Mouse (Mus musculus) lung, embryonic 14.5 days (tissue): ENCODE results near the gene Plac9a. TPM values are rescaled to one million over a fixed set of nuclear protein-coding genes. Genes with fewer than 3 reads are reported as not detected.

Experiments
- ATAC-seq: fragments of 200-750 bp; cut with Nextera tagmentation; 2 replicates; pipeline ENCODE4 v1.8.0; 2017; ENCODE audit warnings: mild to moderate bottlenecking, moderate TSS enrichment, moderate library complexity; ENCODE audit not compliant: insufficient read depth
- DNase-seq: peaks from one replicate; pipeline ENCODE4 v3.0.0-alpha.2; 2015
- H3K27ac ChIP-seq: fragments of 300-500 bp; sonication (generic); 2 replicates; pipeline ENCODE4 v1.5.1; 2014; ENCODE audit warnings: low read depth, mild to moderate bottlenecking, moderate library complexity
- H3K27me3 ChIP-seq: fragments of 300-500 bp; sonication (generic); 2 replicates; pipeline ENCODE4 v1.6.1; 2014; ENCODE audit warnings: low read length, control low read depth; ENCODE audit not compliant: insufficient read depth
- H3K36me3 ChIP-seq: fragments of 300-500 bp; sonication (generic); 2 replicates; pipeline ENCODE4 v1.6.1; 2014; ENCODE audit warnings: control low read depth; ENCODE audit not compliant: insufficient read depth
- H3K4me1 ChIP-seq: fragments of 300-500 bp; sonication (generic); 2 replicates; pipeline ENCODE4 v1.6.1; 2014; ENCODE audit warnings: antibody characterized with exemption, control low read depth; ENCODE audit not compliant: insufficient read depth
- H3K4me2 ChIP-seq: fragments of 300-500 bp; sonication (generic); 2 replicates; pipeline ENCODE4 v1.6.1; 2014; ENCODE audit warnings: mild to moderate bottlenecking
- H3K4me3 ChIP-seq: fragments of 300-500 bp; sonication (generic); 2 replicates; pipeline ENCODE4 v1.5.1; 2014; ENCODE audit warnings: low read depth, low read length
- H3K9ac ChIP-seq: fragments of 300-500 bp; sonication (generic); 2 replicates; pipeline ENCODE4 v1.6.1; 2014
- H3K9me3 ChIP-seq: fragments of 300-500 bp; sonication (generic); 2 replicates; pipeline ENCODE4 v1.6.1; 2016; ENCODE audit warnings: low read depth, low read length, control low read depth
- CTCF ChIP-seq: IDR thresholded peaks from 2 replicates; pipeline ENCODE4 v1.5.1; 2016; ENCODE audit warnings: antibody characterized with exemption, low read depth
- WGBS: fragments of 180-500 bp; shearing (Covaris S2); extraction: QIAGEN DNeasy Blood & Tissue Kit; methylation state at CpG from one replicate; pipeline ENCODE4 v1.1.7; 2014; 5-methylcytosine and 5-hydroxymethylcytosine counted together
- polyA plus RNA-seq: library from polyadenylated mRNA; unstranded; fragments of >200 nt; fragmentation: Nextera tagmentation; extraction: Ambion mirVana; gene quantifications from 2 replicates; pipeline ENCODE4 v1.2.1, GENCODE M21; 2014

Gene Plac9a
- polyA plus RNA-seq, 1 experiment from 2014 or later = 0.53 TPM

- peak overlapping the region; percentile 62 for H3K4me3 ChIP-seq
- H3K4me1 ChIP-seq = no peaks in the 10 kb centered on the region
- no peak overlapping the region for H3K9ac ChIP-seq
- H3K36me3 ChIP-seq = no peaks in the 10 kb centered on the region
- peak overlapping the region; percentile 99 for H3K4me2 ChIP-seq
- no peak overlapping the region for H3K27ac ChIP-seq
- peak; percentile 44; the same call in 1 of the 2 replicates for ATAC-seq
- WGBS = 2% methylated on average over 4 of the region's 4 CpGs
- H3K27me3 ChIP-seq = peaks cover 19% of the 10 kb centered on the region
- no peak for TF ChIP-seq CTCF
- no peak for DNase-seq
- H3K9me3 ChIP-seq = no peaks in the 10 kb centered on the region
These were observed 61.3 kb downstream of the Plac9a start for GRCm38 (mm10) chr14:25841579-25841978.

DNA sequence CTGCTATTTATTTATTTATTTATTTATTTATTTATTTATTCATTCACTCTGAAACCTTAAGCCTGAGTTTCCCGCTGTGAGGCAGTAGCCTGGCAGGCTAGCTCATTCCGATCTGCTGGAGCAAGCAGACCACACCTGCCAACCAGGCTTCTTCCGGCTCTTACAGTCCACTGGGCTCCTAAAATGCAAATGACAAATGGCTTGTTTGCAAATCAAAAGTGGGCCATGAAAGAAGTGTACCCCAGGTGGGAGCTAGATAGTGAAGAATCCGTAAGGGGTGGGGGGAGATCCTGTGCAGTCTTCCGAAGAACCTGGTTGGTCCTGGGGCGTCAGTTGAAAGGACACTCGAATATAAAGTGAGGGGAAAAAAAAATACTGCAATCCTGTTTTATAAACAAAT, 61.9 kb downstream of the Plac9a start:
- no peak for TF ChIP-seq CTCF
- WGBS = 19% methylated on average over 7 of the region's 7 CpGs
- ATAC-seq (no peak), DNase-seq (no peak)
- Histone ChIP-seq H3K4me2 (no peak overlapping the region), H3K36me3 (no peaks in the 10 kb centered on the region), H3K27me3 (peaks cover 19% of the 10 kb centered on the region), H3K9me3 (no peaks in the 10 kb centered on the region), H3K4me1 (no peaks in the 10 kb centered on the region), H3K4me3 (no peak overlapping the region), H3K27ac (no peak overlapping the region), H3K9ac (no peak overlapping the region)

DNA sequence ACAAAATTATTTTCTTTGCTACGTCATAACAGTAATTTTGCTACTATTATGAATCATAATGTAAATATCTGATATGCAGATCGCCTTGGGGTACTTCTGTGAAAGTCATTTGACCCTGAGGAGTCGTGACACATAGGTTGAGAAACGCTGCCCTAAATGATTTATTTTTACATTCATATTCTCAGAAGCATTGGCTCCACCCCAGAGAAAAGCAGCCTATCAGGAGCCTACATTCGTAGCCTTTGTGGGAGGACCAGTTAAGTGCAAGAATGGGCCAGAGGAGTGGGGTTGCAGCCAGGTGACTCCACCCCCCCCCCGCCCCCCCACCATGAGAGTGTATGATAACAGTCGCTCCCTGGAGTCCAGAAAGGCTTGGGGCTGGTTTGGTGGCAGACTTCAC, 63.1 kb downstream of the Plac9a start:
- Histone ChIP-seq H3K9ac (no peak overlapping the region), H3K27me3 (peaks cover 19% of the 10 kb centered on the region), H3K36me3 (no peaks in the 10 kb centered on the region), H3K4me1 (no peaks in the 10 kb centered on the region), H3K27ac (no peak overlapping the region), H3K4me2 (no peak overlapping the region), H3K9me3 (no peaks in the 10 kb centered on the region), H3K4me3 (no peak overlapping the region)
- no peak for ATAC-seq
- no peak for DNase-seq
- WGBS = 61% methylated on average over 7 of the region's 7 CpGs
- no peak for TF ChIP-seq CTCF

DNA sequence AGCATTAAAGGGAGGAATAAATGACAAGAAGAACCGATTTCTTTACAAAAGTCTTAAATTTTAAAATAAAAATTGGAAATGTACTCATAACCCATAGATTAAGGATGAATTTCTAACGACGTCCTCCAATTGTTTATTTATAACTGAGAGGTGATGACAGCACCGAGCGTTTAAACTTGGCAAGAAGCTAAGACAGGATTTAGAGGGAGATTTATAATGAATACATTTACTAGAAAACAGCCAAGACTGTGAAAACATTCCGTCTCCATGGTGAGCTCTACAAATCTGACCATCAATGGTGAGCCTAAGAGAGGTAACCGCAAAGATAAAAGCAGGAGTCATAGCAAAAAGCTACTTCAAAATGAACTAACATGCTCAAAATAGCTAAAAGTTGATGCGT, 64.5 kb downstream of the Plac9a start:
- H3K27me3 ChIP-seq = peaks cover 19% of the 10 kb centered on the region
- H3K4me2 ChIP-seq = no peak overlapping the region
- H3K36me3 ChIP-seq = no peaks in the 10 kb centered on the region
- 0 out of 2 replicates have a peak, but pooled peaks cover 3% of the 10 kb centered on the region for H3K9me3 ChIP-seq
- no peak overlapping the region for H3K4me3 ChIP-seq
- DNase-seq (peak; percentile 79), ATAC-seq (peak; percentile 26; the same call in 1 of the 2 replicates)
- H3K4me1 ChIP-seq = no peaks in the 10 kb centered on the region
- WGBS = 25% methylated on average over 8 of the region's 8 CpGs
- no peak for TF ChIP-seq CTCF
- no peak overlapping the region for H3K9ac ChIP-seq
- H3K27ac ChIP-seq = no peak overlapping the region

Other genes with a start within 250 kb of the Plac9a start
- 29.2 and 30.4 TPM in 2 replicates for gene Ppif, start 208.9 kb downstream of the Plac9a start, polyA plus RNA-seq
- 29.6 and 29.8 TPM in 2 replicates for gene Zcchc24, start 134.1 kb downstream of the Plac9a start, polyA plus RNA-seq
- 19.4 and 23.7 TPM in 2 replicates for gene Anxa11, start 60.9 kb downstream of the Plac9a start, polyA plus RNA-seq
- gene Tmem254a, start 24.6 kb upstream of the Plac9a start, polyA plus RNA-seq = 1.6 and 4.5 TPM in 2 replicates
- not detected in 2 replicates for gene Cphx1, start 35.2 kb upstream of the Plac9a start, polyA plus RNA-seq
- 0.68 and 2.0 TPM in 2 replicates for gene Duxbl1, start 75.5 kb upstream of the Plac9a start, polyA plus RNA-seq
- gene Gm9780, start 139.6 kb upstream of the Plac9a start, polyA plus RNA-seq = 22.7 and 28.1 TPM in 2 replicates
- gene Tmem254c, start 164.3 kb upstream of the Plac9a start, polyA plus RNA-seq = 35.0 and 37.1 TPM in 2 replicates
- not detected in 2 replicates for gene Cphx2, start 178.4 kb upstream of the Plac9a start, polyA plus RNA-seq
- gene Cphx3, start 179.2 kb upstream of the Plac9a start, polyA plus RNA-seq = not detected in 2 replicates
- 2.9 TPM in 1 of 2 replicates, not detected in the other for gene Duxbl2, start 215.2 kb upstream of the Plac9a start, polyA plus RNA-seq